Mouse (Mus musculus) G1E (cell line): ENCODE results near the gene Bglap2.

ENCODE experiments used
- CTCF ChIP-seq: IDR thresholded peaks from 2 replicates; pipeline ENCODE4 v1.5.1; 2012; ENCODE audit warnings: low read depth, low read length, inconsistent platforms, mixed read lengths
- GATA1 ChIP-seq: IDR thresholded peaks from 2 replicates; pipeline ENCODE4 v1.6.1; 2012; ENCODE audit warnings: borderline replicate concordance, low read length, inconsistent platforms, mixed read lengths
- GATA2 ChIP-seq: IDR thresholded peaks from 2 replicates; pipeline ENCODE4 v1.6.1; 2012; ENCODE audit warnings: low read depth, low read length, inconsistent platforms, borderline replicate concordance
- POLR2AphosphoS5 ChIP-seq: IDR thresholded peaks from 2 replicates; pipeline ENCODE4 v1.6.1; 2012; ENCODE audit warnings: low read depth, low read length, inconsistent platforms; ENCODE audit not compliant: insufficient replicate concordance
- TAL1 ChIP-seq: conservative IDR thresholded peaks from 2 replicates; pipeline ENCODE4 v1.6.1; 2012; ENCODE audit warnings: low read depth, low read length, inconsistent platforms, mixed read lengths

GRCm38 (mm10) chr3:88359584-88359983, 18.9 kb downstream of the Bglap2 start:
- TF ChIP-seq CTCF, result no peak
- TF ChIP-seq POLR2AphosphoS5, result no peak
- no peak for TF ChIP-seq GATA1
- no peak for TF ChIP-seq GATA2
- TF ChIP-seq TAL1, result no peak
